Mouse (Mus musculus) gastrocnemius, adult 2 months (tissue): ENCODE results near the gene Pithd1. TPM values are rescaled to one million over a fixed set of nuclear protein-coding genes. Genes with fewer than 3 reads are reported as not detected.

Source experiments
- DNase-seq: peaks from one replicate; pipeline ENCODE4 v3.0.0; 2022
- H3K27ac ChIP-seq: fragments of 200-600 bp; 2 replicates; pipeline ENCODE4 v1.8.1; 2022; ENCODE audit warnings: mild to moderate bottlenecking
- H3K4me3 ChIP-seq: fragments of 200-600 bp; 2 replicates; pipeline ENCODE4 v1.8.1; 2022; ENCODE audit warnings: mild to moderate bottlenecking, moderate library complexity
- CTCF ChIP-seq: fragments of 200-600 bp; IDR thresholded peaks from 2 replicates; pipeline ENCODE4 v1.8.1; 2022; ENCODE audit warnings: antibody characterized with exemption, mild to moderate bottlenecking, moderate library complexity
- intact Hi-C: fragments of 180-260 bp; cut with DNase I; formaldehyde crosslinking; loops from one replicate; pipeline ENCODE4 v1.15.1; 2025
- total RNA-seq, 2 experiments: library from RNA; stranded (reverse); gene quantifications; 2 replicates each; pipeline ENCODE4 v1.2.3; 2021

Pithd1 gene
- total RNA-seq, 2 experiments from 2014 or later = 23.3 to 28.5 TPM

DNA sequence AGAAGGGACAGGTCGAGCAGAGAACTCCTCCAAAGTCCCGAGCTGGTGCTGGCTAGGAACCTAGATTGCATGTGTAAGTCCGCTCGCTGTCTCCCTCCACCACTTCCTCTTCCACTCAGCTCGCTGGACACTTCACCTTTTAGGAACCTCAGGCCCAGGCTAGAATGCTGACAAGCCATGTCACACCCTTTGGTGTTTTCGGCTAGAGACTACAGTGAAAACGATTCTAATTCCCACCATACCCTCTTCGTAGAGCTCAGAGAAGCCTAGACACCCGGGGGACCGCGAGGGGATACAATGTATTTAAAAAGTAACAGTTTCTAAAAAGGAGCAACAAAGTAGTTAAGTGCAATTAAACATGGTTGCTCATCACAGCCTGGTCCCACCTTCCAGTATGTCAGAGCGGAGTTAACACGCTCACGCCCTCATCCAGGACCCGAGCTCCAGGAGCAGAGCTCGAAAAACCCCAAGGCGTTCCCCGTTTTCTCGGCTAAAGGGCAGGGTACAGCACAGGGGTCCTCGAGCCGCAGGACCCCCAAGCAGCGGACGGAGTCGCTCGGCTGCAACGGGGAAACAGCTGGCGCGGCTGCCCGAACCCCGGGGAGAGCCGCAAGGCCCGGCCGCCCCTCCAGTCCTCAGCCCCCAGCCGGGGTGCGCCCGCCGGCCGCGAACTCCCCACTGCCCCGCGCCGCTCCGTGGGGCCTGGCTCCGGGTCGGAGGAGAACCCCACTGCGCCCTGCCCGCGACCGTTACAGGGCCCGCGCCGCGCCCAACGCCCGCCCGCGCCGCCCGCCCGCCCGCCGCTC, 33.9 kb upstream of the Pithd1 start:
- no peak for TF ChIP-seq CTCF
- DNase-seq = peak; percentile 36
- Histone ChIP-seq H3K27ac (peak overlapping the region; percentile 92), H3K4me3 (peak overlapping the region; percentile 96)
- intact Hi-C loops = loop anchor here (5.0 kb wide), 1 partner anchor 49 kb away; the partner anchor contains the start of gene Lypla2

DNA sequence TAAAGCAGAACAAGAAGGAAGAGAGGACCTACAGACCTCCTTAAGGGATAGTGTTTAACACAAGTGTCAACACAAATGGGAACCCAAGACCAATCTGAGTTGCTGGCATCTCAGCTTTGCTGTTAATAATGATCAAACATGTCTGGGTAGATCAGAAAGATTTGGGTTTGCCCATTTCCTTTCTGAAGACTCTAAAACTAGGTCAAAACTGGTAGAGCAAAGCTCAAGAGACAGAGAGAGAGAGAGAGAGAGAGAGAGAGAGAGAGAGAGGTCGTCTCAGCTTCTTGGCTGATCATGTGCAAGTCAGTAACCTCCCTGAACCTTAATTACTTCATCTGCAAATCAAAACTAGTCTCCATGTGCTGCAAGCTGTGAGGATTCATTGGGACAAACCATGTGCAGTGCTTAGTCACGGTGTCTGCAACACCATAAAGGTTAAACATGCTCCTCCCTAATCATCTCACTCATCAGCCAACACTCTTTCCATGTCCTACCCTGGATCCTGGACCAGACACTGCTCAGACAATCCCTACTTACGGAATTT, 29.1 kb upstream of the Pithd1 start:
- Histone ChIP-seq H3K4me3 (no peak overlapping the region), H3K27ac (no peak overlapping the region)
- no peak for TF ChIP-seq CTCF
- no peak for DNase-seq
- intact Hi-C loops = no loop called here

DNA sequence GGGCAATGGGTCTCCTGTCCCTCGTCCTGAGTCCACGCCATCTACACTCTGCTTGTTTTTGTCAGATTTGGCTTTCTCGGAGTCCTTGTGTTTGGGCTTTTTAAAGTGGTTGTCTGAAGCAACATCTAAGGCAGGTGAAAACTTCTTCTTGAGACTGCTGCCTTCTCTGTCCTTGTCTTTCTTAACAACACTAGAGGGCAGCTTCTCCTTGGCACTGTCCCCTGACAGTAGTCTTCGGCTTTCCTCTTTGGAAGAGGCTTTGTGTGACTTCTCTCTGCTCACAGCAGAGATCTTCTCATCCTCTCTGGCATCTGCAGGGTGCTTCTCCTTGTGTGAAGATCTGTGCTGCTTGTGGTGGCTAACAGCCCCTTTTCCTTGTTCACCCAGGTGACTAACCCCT, 23.5 kb upstream of the Pithd1 start:
- TF ChIP-seq CTCF = peak; percentile 34
- Histone ChIP-seq H3K27ac (no peak overlapping the region), H3K4me3 (no peak overlapping the region)
- intact Hi-C loops = no loop called here
- DNase-seq = no peak

DNA sequence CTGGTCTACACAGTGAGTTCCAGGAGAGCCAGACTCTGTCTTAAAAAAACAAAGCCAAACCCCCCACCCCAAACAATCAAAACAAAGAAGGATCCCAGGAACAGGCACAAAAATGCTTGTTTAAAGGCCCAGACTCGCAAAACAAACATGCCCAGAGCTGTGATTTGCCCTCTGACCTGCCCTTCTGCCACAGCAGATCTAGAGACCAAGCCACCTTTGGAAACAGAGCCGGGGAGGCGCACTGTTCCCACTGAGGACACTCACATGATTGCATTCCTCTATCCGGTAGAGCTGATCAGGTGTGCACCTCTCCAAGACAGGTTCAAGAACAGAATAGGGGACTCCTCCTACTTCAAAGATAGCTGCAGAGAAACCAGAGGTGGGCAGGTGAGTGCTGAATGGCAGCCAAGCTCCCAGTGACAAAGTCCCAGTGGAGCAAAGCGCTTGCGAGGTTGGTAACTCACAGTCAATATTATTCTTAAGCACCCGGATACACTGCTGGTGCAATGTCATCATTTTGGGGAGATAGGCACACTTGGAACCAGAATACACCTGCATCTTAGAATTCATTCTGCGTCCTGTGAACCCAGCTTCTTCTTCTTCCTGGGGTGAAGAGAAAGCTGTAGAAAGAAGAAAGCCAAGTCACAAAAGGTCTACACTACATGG, 21.9 kb upstream of the Pithd1 start:
- Histone ChIP-seq H3K4me3 (no peak overlapping the region), H3K27ac (no peak overlapping the region)
- intact Hi-C loops = loop anchor here (5.0 kb wide), 1 partner anchor 48 kb away; no protein-coding TSS in a partner anchor
- DNase-seq = no peak
- no peak for TF ChIP-seq CTCF

DNA sequence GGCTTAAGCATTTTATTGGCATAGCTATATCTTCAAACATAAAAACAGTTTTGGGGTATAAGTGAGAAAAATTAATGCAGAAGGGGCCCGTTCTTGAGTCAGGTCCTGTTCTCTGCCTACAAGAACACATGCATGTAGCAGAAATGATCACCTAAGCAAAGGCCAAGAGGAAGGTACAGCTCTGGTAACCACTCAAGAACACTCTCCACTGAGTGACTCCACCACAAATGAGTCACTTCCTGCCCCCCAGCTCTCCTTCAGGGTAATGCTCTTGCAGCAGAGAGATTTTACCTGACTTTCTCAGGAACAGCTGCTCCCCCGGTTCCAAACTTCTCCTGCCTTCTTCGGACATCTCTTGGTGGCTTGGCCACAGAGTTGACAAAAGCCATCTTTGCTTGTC, 19.8 kb upstream of the Pithd1 start:
- intact Hi-C loops = loop anchor here (5.0 kb wide), 1 partner anchor 50 kb away; no protein-coding TSS in a partner anchor
- TF ChIP-seq CTCF = no peak
- Histone ChIP-seq H3K27ac (no peak overlapping the region), H3K4me3 (no peak overlapping the region)
- no peak for DNase-seq

DNA sequence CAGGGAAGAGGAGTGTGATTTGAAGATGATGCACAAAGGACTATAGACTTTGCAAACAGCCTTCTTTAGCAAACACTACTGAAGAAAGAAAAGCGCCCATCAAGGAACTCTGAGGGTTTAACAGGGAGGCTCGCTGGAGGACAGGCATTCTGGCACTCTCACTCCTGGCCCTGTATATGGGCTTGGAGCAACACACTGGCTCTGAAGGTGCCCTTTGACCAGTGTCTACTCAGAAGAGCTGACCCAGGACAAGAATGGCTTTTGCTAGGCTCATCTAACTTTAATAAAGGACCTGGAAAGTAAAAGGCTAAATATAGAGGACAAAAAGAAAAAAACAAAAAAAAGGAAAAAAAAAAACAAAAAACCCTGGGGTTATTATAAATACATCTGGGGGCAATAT, 17.9 kb upstream of the Pithd1 start:
- TF ChIP-seq CTCF = no peak
- H3K27ac ChIP-seq = no peak overlapping the region
- intact Hi-C loops = loop anchor here (5.0 kb wide), 1 partner anchor 52 kb away; no protein-coding TSS in a partner anchor
- no peak overlapping the region for H3K4me3 ChIP-seq
- DNase-seq = no peak

DNA sequence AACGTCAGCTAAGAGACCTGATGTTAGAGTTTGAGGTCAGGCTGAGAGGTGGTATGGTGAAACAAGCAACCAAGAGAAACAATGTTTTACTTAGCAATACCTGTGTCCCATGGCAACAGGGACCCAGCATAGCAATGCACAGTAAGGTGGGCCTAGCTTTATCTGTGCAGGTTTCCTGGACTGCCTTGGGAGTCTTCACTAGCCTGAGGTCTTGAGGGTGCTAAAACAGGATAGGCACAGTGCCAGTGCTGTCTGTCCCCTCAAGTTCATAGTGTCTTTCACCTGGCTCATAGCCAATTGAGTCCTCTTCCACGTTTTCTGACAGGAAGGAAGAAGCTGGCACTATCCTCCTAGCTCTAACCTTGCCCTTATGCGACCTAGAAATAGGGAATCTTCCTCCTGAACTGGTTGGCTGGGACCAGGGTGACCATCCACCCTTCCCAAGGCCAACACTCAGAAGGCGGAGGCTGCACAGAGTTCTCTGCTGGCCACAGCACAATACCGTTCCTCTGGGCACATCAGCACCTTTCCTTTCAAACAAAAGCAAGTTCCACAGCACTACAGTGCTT, 17.1 kb upstream of the Pithd1 start:
- no peak for TF ChIP-seq CTCF
- no peak overlapping the region for H3K4me3 ChIP-seq
- DNase-seq = no peak
- no peak overlapping the region for H3K27ac ChIP-seq
- intact Hi-C loops = no loop called here

DNA sequence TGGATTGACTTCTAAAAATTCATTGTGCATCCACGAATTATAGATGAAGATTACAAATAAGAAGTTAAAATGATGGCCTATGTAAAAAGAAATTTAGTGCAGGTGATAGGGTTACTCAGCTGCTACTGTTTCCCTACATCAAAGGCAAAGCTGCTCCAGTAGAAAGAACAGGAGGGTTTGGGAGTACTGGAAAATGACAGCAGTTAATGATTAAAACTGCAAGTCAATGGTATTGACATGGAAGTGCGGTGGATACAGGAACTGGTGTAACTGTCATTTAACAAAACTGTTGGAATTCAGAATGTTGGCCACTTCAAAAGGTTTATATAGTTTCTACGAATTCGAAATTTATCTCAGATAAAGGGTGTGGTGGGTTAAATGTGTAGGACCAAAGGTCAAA, 8.1 kb upstream of the Pithd1 start:
- intact Hi-C loops = no loop called here
- no peak for DNase-seq
- no peak for TF ChIP-seq CTCF
- Histone ChIP-seq H3K27ac (no peak overlapping the region), H3K4me3 (no peak overlapping the region)

DNA sequence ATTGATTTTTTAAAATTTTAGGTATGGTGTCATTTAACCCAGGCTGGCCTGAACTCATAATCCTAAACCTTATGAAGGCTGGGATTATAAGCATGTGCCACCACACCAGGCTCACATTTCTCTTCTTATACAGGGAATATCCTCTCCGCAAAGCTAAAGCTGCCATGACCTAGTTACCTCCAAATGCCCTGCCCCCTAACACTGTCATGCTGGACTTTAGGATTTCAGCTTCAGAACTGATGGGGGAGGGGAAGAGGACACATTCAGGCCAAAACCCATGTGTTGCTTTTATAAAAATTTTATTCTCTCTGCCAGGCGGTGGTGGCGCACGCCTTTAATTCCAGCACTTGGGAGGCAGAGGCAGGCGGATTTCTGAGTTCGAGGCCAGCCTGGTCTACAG, 6.9 kb upstream of the Pithd1 start:
- H3K27ac ChIP-seq = no peak overlapping the region
- no peak for DNase-seq
- H3K4me3 ChIP-seq = no peak overlapping the region
- TF ChIP-seq CTCF = no peak
- intact Hi-C loops = no loop called here

DNA sequence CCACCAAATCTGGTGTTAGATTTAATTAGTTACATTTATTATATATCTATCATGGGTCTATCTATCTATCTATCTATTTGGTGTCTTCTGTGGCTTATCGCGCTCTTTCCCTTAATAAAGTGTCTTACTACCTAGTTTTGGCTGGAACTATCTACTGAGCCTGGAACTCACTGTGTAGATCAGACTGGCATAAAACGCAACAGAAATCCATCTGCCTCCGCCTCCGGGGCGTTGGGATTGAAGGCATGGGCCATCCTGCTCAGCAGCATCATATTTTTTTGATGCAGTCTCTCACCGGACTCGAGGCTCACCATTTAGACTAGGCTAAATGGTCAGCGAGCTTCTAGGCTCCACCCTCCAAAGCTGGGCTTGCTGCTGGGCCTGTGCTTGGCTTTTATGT, 650 bp upstream of the Pithd1 start:
- TF ChIP-seq CTCF = no peak
- peak overlapping the region; percentile 85 for H3K4me3 ChIP-seq
- DNase-seq = no peak
- intact Hi-C loops = loop anchor here (2.0 kb wide), 1 partner anchor 65 kb away; the partner anchor contains the start of gene Rpl11
- peak overlapping the region; percentile 99 for H3K27ac ChIP-seq

DNA sequence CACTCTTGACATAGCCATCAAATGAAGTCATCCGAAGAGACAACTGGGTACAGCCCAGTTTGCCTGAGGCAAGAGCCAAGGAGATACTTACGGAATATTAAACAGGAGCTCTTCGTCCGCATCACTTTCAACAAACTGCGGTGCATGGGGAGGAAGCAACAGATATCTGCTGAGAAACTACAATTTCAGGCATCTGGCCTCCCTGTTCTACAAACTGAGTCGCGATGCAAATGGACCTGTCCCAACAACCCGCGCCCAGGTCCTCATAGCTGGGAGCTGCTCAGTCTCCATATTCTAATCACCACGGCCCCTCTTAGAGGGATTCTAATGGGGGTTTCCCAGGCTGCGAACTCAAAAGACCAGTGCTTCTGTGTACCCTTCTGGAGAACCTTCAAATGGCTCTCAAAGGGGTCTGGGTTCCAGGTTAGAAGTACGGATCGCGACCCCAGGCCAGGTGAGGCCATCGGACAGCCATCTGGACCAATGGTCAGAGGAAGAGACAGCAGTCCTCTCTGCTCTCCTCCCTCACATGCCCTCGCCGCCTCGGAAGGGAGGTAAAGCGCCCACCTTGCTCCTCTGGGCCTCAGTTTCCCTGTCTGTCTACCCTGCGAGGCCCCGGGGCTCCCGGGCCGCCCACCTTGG, 642 bp downstream of the Pithd1 start:
- TF ChIP-seq CTCF = no peak
- peak overlapping the region; percentile 85 for H3K4me3 ChIP-seq
- intact Hi-C loops = loop anchor here (2.0 kb wide), 1 partner anchor 66 kb away; the partner anchor contains the start of gene Rpl11
- H3K27ac ChIP-seq = peak overlapping the region; percentile 99
- DNase-seq = no peak

DNA sequence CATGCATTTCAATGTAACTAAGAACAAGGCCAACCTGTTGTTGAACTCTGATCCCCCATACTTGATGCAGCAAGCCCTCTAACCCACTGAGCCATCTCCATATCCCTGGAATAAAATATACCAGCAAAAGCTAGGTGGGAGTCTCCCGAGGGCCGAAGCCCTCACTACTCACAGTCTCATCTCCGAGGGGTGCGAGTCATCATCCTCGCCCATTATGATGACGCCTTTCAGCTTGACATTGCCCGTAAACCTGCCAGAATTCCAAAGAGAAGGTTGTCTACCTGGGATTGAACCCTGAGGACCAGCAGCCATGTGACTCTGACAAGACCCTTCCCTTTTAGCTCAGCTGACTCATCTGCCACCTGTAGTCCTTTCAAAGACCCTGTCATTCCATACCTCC, 1.3 kb downstream of the Pithd1 start:
- no peak for TF ChIP-seq CTCF
- DNase-seq = no peak
- Histone ChIP-seq H3K4me3 (peak overlapping the region; percentile 85), H3K27ac (no peak overlapping the region)
- intact Hi-C loops = loop anchor here (2.0 kb wide), 1 partner anchor 67 kb away; the partner anchor contains the start of gene Rpl11

DNA sequence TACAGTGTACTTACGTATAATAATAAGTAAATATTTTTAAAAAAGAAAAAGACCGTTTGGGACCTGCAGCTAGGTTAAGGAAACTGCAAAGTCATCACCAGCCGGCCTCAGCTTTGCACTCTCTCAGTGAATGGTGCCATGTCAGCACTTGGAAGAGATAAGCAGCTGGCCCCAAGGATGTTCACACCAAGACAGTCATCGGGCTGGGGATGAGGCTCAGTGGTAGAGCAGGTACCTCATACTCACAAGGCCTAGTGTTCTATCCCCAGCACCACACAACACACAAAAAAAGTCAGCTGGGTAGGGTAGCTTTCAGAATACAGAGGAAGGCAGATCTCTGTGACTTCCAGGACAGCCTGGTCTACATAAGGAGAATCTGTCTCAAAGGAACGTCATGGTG, 1.9 kb downstream of the Pithd1 start:
- no peak overlapping the region for H3K27ac ChIP-seq
- no peak overlapping the region for H3K4me3 ChIP-seq
- no peak for DNase-seq
- TF ChIP-seq CTCF = no peak
- intact Hi-C loops = no loop called here
